Mouse (Mus musculus) kidney, postnatal 36 days (tissue): ENCODE results near the gene Sec1.

Experiments used
- DNase-seq, 2 experiments: peaks; one replicate each; pipeline ENCODE4 v3.0.0; 2021 to 2022; ENCODE audit warnings: mixed read lengths in 2 of 2

Sec1 gene

DNA sequence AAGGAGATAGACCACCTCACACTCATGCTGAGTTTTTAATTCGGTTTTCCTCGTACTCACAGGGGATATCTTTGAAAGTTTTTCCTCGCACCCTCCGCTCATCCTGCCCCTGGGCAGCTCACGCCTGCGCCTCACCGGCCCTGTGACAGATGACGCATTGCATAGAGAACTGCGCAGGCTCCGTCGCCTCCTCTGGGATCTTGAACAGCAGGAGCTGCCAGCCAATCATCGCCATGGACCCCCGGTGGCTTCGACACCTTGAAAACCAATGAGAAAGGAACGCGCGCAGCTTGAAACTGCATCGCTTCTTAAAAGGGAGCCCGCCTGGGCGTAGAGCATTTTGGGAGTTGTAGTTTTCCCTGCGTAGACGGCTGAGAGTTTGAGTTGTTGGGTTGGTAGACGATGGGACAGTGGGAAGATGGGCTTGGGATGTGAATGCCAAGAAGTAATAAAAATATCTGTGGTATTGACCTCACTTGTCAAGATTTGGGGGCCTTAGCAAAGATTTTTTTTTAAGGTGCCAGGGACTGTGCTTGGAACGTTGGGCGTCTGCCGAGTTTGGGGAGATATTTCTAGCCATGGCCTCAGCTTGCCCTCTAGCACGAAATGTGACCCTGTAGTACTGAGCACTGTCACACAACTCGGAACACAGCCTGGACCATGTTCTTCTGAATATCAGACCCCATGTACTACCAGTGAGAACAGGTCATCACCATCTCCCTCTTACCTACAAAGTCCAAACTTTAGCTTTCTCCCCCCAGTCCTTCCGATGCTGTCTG, 55.4 kb downstream of the Sec1 start:
- peak; percentile 91 to 95 for DNase-seq

DNA sequence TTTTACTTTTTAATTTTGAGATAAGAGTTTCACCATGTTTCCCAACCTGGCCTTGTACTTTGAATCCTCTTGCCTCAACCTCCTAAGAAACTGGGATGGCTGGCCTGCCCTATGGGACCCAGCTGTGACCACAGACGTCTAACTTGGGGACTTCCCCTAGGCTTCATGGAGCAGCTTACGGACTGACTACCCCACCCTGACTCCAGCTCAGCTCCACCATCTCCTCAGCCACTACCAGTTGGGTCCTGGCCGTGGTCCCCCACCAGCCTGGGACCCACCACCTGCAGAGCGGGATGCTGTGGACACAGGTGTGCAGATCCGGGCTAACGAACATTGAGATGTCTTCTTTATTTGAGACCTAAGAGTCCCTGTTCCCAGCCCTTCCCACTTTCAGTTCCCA, 56.5 kb downstream of the Sec1 start:
- no peak for DNase-seq

DNA sequence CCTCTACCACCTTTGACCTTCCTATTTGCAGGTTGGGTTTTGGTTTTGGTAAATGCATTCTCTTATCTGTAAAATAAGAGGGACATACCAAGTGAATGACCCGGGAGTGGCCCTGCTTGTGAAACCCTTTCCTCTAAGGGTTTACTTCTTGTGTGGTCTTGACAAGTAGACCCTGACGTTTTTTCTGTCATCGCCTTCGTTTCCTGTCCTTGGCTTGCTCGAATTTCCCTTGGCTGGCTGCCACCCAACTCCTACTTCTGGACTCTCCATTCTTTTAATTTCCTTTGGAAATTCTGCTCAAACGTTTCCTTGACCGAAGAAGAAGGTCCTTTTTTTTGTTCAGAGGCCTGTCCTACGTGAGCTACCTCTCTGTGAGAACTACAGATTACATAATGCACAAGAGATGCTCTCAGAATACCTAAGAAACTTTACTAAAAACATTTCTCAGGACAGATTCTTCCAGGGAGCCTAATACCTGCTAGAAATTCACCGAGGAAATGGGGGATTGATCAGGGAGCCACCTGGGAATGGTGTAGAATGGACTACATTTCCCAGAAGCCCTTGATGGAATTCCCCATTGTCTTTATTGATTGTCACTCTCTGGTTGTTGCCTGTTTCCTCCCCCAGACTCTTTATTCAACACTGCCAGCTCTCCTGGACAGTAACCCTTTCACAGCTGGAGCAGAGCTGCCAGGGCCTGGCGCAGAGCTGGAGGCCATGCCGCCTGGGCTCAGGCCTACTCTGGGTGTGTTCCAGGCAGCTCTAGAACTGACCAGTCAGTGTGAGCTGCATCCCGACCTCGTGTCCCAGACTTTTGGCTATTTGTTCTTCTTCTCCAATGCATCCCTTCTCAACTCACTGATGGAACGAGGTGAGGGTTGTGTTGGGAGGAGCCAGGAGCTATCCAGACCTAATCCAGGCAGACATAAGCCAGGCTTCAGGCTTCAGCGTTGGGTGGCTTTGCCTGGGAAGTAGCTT, 58.2 kb downstream of the Sec1 start:
- peak; percentile 70 to 74 for DNase-seq

DNA sequence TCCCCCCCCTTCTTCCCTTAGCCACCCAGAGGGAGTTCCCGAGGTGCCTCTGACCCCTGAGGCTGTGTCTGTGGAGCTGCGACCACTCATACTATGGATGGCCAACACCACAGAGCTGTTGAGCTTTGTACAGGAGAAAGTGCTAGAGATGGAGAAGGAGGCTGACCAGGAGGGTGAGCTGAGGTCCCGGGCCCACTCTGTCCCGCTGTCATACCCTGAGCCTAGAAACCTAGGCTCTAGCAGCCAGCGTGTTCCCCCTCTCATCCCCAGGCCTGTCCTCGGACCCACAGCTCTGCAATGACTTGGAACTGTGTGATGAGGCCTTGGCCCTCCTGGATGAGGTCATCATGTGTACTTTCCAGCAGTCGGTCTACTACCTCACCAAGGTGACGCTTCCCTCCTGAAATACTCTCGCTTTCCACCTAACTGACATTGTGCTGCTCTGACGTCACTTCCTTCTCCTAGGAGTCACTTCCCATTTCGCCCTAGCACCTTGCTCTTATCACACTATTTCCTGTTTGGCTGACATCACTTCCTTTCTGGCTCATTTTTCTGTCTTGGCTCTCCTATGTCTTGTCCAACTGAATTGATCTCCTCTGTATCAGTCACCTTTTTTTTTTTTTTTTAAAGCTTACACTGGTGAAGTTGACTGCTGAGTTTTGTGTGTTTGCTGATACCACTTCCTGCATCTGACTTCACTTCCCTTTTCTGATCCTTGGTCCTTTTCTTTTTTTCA, 59.1 kb downstream of the Sec1 start:
- DNase-seq, result peak in 1 of 2 experiments; percentile 67

DNA sequence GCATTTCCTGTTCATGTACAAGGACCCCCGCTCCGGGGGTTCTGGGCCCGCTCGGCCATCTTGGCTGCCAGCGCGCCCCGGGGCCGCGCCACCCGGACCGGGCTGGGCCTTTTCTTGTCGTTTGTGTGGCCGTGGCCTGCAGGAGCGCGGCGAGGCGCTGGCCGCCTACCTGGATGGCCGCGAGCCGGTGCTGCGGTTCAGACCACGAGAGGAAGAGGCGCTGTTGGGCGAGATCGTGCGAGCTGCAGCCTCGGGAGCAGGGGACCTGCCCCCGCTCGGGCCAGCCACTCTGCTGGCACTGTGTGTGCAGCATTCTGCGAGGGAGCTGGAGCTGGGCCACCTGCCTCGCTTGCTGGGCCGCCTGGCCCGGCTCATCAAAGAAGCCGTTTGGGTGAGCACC, 61.7 kb downstream of the Sec1 start:
- peak in 1 of 2 experiments; percentile 75 for DNase-seq

DNA sequence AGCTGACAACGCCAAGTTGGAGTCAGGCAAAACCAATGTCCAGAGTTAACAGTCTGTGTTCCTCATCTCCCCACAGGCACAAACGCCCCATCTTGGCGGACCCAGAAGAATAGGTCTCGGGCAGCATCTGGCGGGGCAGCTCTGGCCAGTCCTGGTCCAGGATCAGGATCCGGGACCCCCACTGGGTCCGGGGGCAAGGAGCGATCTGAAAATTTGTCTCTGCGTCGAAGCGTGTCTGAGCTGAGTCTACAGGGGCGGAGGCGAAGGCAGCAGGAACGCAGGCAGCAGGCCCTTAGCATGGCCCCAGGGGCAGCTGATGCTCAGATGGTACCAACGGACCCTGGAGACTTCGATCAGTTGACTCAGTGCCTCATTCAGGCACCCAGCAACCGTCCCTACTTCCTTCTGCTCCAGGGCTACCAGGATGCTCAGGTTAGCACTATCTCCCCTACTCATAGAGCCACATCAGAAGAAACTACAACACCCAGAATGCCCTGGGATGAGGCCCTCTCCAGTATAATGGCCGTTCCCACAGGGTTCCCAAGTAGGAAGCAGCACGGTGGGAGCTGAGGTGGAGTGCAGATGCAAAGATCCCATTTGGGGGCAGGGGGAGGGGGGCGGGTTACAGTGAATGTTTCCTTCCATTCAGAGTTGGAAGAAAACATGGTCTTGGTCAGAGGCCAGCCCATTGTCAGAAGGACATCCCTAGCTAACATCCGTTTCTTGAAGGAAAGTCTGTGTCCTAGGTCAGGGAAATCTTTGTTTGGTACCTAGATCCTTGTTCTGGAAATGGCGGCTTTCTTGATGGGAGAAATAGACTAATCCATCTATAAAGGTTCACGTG, 63.9 kb downstream of the Sec1 start:
- no peak for DNase-seq

DNA sequence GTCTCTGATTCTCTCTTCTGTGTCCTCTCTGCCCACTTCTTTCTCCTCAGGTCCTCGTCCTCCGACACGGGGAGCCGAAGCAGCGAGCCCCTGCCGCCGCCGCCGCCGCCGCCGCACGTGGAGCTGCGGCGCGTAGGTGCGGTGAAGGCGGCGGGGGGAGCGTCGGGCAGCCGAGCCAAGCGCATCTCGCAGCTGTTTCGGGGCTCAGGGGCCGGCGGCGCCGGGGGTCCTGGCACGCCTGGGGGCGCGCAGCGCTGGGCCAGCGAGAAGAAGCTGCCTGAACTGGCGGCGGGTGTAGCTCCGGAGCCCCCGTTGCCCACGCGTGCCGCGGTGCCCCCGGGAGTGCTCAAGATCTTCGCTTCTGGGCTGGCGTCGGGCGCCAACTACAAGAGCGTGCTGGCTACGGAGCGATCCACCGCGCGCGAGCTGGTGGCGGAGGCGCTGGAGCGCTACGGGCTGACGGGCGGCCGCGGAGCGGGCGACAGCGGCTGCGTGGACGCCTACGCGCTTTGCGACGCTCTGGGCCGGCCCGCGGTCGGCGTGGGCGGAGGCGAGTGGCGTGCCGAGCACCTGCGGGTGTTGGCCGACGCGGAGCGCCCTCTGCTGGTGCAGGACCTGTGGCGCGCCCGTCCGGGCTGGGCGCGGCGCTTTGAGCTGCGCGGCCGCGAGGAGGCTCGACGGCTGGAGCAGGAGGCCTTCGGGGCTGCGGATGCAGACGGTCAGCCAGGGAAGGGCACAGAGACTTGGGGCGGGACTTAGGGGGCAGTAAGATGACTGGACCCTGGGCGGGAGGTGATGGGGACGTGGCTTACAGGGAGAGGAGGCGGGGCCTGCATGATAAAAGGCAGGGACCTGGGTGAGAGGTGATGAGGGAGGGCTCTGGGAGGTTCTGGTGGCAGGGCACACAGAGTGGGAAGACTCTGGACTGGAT, 65.6 kb downstream of the Sec1 start:
- peak; percentile 88 to 97 for DNase-seq
